Mouse (Mus musculus) intestine, embryonic 15.5 days (tissue): ENCODE measurements around the gene Cpne5. TPM values are rescaled to one million over a fixed set of nuclear protein-coding genes. Genes with fewer than 3 reads are reported as not detected.
"Not testable (repeated sequence)": the region's sequence is repeated elsewhere in the genome, so short reads cannot be mapped to it uniquely, and the experiment has no call there.

Experiments
- ATAC-seq: fragments of 200-750 bp; cut with Nextera tagmentation; 2 replicates; pipeline ENCODE4 v1.8.0; 2017; ENCODE audit warnings: moderate TSS enrichment, moderate library complexity
- H3K27ac ChIP-seq: fragments of 300-500 bp; sonication (generic); 2 replicates; pipeline ENCODE4 v1.5.1; 2015; ENCODE audit warnings: mild to moderate bottlenecking, inconsistent platforms
- H3K27me3 ChIP-seq: fragments of 300-500 bp; sonication (generic); replicated peaks from 2 replicates; pipeline ENCODE4 v1.6.1; 2015; ENCODE audit warnings: inconsistent platforms
- H3K36me3 ChIP-seq: fragments of 300-500 bp; sonication (generic); 2 replicates; pipeline ENCODE4 v1.6.1; 2015; ENCODE audit warnings: inconsistent platforms
- H3K4me1 ChIP-seq: fragments of 300-500 bp; sonication (generic); replicated peaks from 2 replicates; pipeline ENCODE4 v1.6.1; 2015; ENCODE audit warnings: inconsistent platforms
- H3K4me2 ChIP-seq: fragments of 300-500 bp; sonication (generic); replicated peaks from 2 replicates; pipeline ENCODE4 v1.6.1; 2015; ENCODE audit warnings: mild to moderate bottlenecking, inconsistent platforms
- H3K4me3 ChIP-seq: fragments of 300-500 bp; sonication (generic); replicated peaks from 2 replicates; pipeline ENCODE4 v1.5.1; 2015; ENCODE audit warnings: inconsistent platforms
- H3K9ac ChIP-seq: fragments of 300-500 bp; sonication (generic); 2 replicates; pipeline ENCODE4 v1.6.1; 2015; ENCODE audit warnings: inconsistent platforms
- H3K9me3 ChIP-seq: fragments of 300-500 bp; sonication (generic); 2 replicates; pipeline ENCODE4 v1.6.1; 2016; ENCODE audit warnings: inconsistent platforms
- WGBS: fragments of 180-500 bp; shearing (Covaris S2); methylation state at CpG from one replicate; pipeline ENCODE4 v1.1.7; 2015; 5-methylcytosine and 5-hydroxymethylcytosine counted together
- polyA plus RNA-seq: library from polyadenylated mRNA; unstranded; fragments of >200 nt; fragmentation: Nextera tagmentation; extraction: Ambion mirVana; gene quantifications from 2 replicates; pipeline ENCODE4 v1.2.1, GENCODE M21; 2015

Cpne5 gene
- 7.5 and 8.3 TPM in 2 replicates for polyA plus RNA-seq

DNA sequence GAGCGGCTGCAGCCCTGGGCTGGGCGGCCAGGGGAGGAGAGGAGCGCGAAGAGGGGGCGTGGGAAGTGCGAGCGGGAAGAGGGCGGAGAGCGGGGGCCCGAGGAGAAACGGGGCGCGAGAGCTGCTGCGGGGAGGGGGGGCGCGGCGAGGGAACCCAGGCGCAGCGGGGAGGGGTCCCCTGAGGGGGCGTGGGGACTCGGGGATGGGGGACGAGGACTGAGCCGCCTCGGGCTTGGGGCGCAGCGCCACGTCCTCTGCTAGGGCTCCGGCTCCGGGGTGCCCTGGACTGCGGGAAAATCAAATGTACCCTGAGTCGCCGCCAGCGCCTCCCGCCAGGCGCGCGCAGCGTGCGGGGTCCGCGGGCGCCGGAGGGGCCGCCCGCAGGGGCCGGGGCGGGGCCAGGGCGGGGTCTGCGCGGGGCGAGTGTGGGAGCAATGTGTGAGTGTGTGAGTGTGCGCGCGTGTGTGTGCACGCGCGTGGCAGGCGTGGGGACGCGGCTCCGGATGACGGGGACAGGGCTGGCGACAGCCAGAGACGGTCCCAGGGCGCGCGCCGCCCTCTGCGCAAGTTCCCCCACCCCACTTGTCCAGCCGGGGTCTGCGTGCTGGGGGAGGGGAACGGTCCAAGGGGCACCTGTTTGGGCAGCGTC is at the start of gene Cpne5:
TSS of gene Cpne5 (minus strand) at position 396 of the 649 bp plus-strand sequence.
- no peaks in the 10 kb centered on the region for H3K9me3 ChIP-seq
- peaks cover 28% of the 10 kb centered on the region for H3K4me1 ChIP-seq
- no peak within 1 kb of the TSS for H3K27ac ChIP-seq
- H3K4me2 ChIP-seq, result peak within 1 kb of the TSS; percentile 92
- WGBS, result under 1% methylated on average over 58 of the region's 73 CpGs
- H3K36me3 ChIP-seq, result no peaks in the 10 kb centered on the region
- H3K4me3 ChIP-seq, result peak within 1 kb of the TSS; percentile 58
- peaks cover 25% of the 10 kb centered on the region for H3K27me3 ChIP-seq
- H3K9ac ChIP-seq, result peak within 1 kb of the TSS; percentile 48
- ATAC-seq, result peak; percentile 78

DNA sequence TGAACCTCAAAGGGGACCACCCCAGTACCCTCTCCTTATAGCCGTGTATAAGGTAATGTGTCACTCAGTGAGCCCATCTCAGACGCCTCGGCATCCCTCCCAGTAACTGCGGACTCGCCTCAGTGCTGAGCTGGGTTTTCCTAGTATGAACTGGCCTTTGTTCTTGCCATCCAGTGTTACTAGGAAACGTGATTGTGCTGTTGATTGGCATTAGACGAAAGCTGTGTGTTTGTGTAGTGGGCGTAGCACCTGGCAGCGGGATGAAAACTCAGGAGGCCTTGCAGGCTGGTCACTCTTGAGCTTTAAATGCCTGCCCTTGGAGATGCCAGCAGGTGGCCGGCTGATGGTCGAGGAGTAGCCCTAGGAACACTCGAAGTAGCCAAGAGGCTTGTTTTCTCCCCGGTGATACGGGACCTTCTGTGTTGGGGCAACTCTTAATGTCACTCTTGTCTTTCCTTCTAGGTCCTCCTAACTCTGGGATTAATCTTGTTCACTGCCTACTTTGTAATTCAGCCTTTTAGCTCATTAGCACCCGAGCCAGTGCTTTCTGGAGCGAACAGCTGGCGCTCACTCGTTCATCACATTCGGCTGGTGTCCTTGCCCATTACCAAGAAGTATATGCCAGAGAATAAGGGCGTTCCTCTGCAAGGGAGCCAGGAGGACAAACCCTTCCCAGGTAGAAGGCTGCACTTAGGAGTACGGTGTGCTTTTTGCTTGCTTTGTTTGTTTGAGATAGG is 44.4 kb upstream of the Cpne5 start:
- no peak overlapping the region for H3K4me3 ChIP-seq
- H3K4me1 ChIP-seq, result no peaks in the 10 kb centered on the region
- 71% methylated on average over 21 of the region's 21 CpGs for WGBS
- no peaks in the 10 kb centered on the region for H3K27me3 ChIP-seq
- no peak overlapping the region for H3K9ac ChIP-seq
- H3K36me3 ChIP-seq, result peaks cover 3% of the 10 kb centered on the region; the same call in 1 of the 2 replicates
- peak; percentile 25; the same call in 1 of the 2 replicates for ATAC-seq
- H3K4me2 ChIP-seq, result no peak overlapping the region
- H3K9me3 ChIP-seq, result no peaks in the 10 kb centered on the region
- H3K27ac ChIP-seq, result no peak overlapping the region

DNA sequence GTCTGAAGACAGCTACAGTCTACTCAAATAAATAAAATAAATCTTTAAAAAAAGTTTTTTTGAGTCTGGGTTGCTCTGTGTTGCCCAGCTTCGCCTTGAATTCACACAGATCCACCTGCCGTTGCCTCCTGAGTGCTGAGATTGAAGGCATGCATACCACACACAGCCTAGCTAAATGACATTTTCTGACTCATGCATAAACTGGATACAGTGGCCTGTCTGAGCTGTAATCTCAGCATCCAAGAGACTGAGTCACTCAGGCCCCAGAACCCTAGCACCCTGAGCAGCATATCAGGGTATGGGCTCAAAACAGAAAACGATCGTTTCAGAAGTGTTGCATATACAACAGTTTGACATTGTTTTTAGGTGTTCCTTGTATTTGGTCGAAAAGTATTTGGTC is 43.6 kb upstream of the Cpne5 start:
- Histone ChIP-seq H3K9ac (no peak overlapping the region), H3K36me3 (peaks cover 3% of the 10 kb centered on the region; the same call in 1 of the 2 replicates), H3K4me1 (no peaks in the 10 kb centered on the region), H3K9me3 (no peaks in the 10 kb centered on the region), H3K27me3 (no peaks in the 10 kb centered on the region), H3K27ac (no peak overlapping the region), H3K4me3 (no peak overlapping the region), H3K4me2 (no peak overlapping the region)
- ATAC-seq, result no peak
- 92% methylated on average over 5 of the region's 5 CpGs for WGBS

DNA sequence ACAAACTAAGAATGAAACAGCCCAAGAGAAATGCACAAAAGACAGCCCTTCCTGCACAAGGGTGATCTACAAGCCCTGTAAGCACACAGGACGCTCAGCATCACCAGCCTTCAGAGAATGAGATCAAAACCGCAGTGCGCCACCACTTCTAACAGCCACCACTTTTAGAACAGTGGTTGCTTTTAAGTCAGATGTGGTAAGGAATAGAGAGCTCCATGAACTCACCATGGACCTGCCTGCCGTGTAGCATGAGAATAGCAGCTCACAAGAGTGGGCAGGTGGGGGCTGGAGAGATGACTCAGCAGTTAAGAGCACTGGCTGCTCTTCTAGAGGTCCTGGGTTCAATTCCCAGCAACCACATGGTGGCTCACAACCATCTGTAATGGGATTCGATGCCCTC is 42.5 kb upstream of the Cpne5 start:
- Histone ChIP-seq H3K9me3 (no peaks in the 10 kb centered on the region), H3K4me1 (no peaks in the 10 kb centered on the region), H3K4me3 (no peak overlapping the region), H3K4me2 (no peak overlapping the region), H3K36me3 (peaks cover 3% of the 10 kb centered on the region; the same call in 1 of the 2 replicates), H3K9ac (no peak overlapping the region), H3K27ac (no peak overlapping the region), H3K27me3 (no peaks in the 10 kb centered on the region)
- 94% methylated on average over 5 of the region's 5 CpGs for WGBS
- no peak for ATAC-seq

GRCm38 (mm10) chr17:29273889-29274288 is 35.9 kb upstream of the Cpne5 start:
- Histone ChIP-seq H3K27me3 (no peaks in the 10 kb centered on the region), H3K4me1 (0 out of 2 replicates have a peak, but pooled peaks cover 7% of the 10 kb centered on the region), H3K36me3 (no peaks in the 10 kb centered on the region), H3K27ac (no peak overlapping the region), H3K9me3 (no peaks in the 10 kb centered on the region), H3K9ac (no peak overlapping the region), H3K4me2 (no peak overlapping the region), H3K4me3 (no peak overlapping the region)
- WGBS, result 70% methylated on average over 11 of the region's 11 CpGs
- ATAC-seq, result no peak

DNA sequence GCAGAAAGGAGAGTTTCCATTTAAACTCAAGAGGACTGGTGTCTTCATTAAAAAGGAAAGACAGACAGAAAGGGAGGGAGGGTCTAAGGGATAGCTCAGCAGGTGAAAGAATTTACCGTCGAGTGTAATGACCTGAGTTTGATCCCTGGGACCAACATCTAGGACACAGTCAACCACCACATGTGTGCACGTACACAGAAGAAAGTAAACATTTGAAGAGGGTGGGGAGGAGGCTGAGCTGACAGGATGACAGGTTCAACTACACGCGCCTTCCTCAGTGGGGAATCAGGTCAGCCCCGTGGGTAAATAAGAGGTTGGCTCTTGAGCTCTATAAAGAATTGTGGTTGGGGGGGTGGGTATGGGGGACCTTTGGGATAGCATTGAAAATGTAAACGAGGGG is 35.2 kb upstream of the Cpne5 start:
- Histone ChIP-seq H3K27me3 (no peaks in the 10 kb centered on the region), H3K9ac (no peak overlapping the region), H3K36me3 (no peaks in the 10 kb centered on the region), H3K4me1 (0 out of 2 replicates have a peak, but pooled peaks cover 7% of the 10 kb centered on the region), H3K4me2 (no peak overlapping the region), H3K27ac (no peak overlapping the region), H3K9me3 (no peaks in the 10 kb centered on the region), H3K4me3 (no peak overlapping the region)
- 69% methylated on average over 7 of the region's 7 CpGs for WGBS
- ATAC-seq, result no peak

DNA sequence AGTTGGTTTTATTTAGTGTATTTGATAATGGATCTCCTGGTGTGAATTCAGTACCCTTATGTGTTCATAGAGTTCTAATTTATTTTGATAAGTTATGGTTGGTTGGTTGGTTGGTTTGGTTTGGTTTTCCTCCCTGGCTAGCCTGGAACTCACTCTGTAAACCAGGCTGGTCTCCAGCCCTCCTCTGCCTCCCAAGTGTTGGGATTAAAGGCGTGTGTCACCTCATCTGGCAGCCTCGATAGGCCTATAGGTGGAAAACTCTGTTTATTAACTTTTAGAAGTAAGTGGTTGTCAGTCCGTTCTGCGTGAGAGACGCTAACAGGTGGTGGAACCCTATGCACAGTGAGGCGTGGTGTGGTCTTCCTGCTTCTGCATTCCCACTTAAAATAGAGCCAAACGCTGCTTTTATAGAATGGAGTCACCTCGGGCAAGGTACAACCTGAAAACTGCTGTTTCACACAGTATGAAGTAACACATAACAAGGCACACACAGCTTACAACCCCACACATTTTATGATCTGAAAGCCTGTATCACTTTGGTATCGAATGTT is 32.3 kb upstream of the Cpne5 start:
- 0 out of 2 replicates have a peak, but pooled peaks cover 7% of the 10 kb centered on the region for H3K4me1 ChIP-seq
- H3K9ac ChIP-seq, result no peak overlapping the region
- no peaks in the 10 kb centered on the region for H3K27me3 ChIP-seq
- peak overlapping the region; percentile 60 for H3K4me2 ChIP-seq
- WGBS, result 91% methylated on average over 9 of the region's 9 CpGs
- no peaks in the 10 kb centered on the region for H3K36me3 ChIP-seq
- H3K4me3 ChIP-seq, result no peak overlapping the region
- no peaks in the 10 kb centered on the region for H3K9me3 ChIP-seq
- no peak for ATAC-seq
- no peak overlapping the region for H3K27ac ChIP-seq

DNA sequence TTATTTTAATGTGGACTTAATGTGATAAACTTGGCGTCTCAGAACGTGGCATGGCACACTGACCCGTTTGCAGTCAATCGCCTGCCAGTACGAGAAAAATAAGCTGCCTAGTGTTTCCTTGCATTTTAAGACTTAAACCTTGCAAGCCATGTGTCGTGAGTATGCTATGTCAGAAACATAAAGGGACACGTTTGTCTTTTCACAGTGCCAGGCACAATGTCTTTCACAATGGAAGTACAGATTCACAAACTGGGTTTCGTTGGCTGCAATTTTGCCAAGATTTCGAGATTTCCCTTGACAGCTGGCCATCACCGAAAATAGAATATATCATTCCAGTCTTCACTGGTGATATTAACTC is 31.4 kb upstream of the Cpne5 start:
- H3K4me3 ChIP-seq, result peak overlapping the region; percentile 82
- H3K4me2 ChIP-seq, result peak overlapping the region; percentile 60
- no peak for ATAC-seq
- peak overlapping the region; percentile 94 for H3K27ac ChIP-seq
- H3K9ac ChIP-seq, result peak overlapping the region; percentile 92
- no peaks in the 10 kb centered on the region for H3K36me3 ChIP-seq
- 16% methylated on average over 10 of the region's 10 CpGs for WGBS
- no peaks in the 10 kb centered on the region for H3K9me3 ChIP-seq
- no peaks in the 10 kb centered on the region for H3K27me3 ChIP-seq
- H3K4me1 ChIP-seq, result peaks cover 10% of the 10 kb centered on the region

DNA sequence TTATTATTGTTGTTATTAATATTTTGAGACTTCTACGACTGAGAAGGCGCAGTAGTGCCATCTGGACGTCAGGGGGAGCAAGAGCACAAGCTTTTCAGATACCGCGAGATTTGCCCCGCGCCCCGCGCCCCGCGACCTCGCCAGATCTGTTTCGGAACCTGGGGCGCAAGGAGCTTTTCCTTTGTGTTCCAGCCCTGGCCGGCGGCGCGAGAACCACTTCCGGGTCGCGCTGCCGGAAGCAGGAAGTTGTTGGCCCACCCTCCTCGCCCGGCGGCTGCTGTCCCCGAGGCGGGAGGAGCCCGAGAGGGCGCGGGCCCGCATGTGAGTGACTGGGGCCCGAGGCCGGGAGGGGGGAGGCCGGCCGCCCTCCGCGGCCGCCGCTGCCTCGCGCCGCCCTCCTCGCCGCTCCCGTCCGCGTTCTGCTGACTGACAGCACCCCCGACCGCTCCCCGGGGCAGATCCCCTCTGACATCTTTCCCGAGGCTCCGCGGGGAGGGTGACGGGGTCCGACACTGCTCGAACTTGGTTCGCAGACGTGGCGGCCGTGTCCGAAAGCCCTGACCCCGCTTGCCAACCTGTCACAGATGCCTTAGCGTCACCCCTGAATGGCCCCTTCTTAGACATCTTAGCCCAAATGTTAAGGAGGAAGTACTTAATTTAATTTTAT is 30.8 kb upstream of the Cpne5 start, which contains the start of gene BC004004:
TSS of gene BC004004 (plus strand) at position 107 of the 667 bp plus-strand sequence.
- Histone ChIP-seq H3K4me3 (peak within 1 kb of the TSS; percentile 82), H3K4me1 (peaks cover 9% of the 10 kb centered on the region), H3K4me2 (peak within 1 kb of the TSS; percentile 60), H3K36me3 (no peaks in the 10 kb centered on the region), H3K27me3 (no peaks in the 10 kb centered on the region), H3K9me3 (no peaks in the 10 kb centered on the region), H3K9ac (peak within 1 kb of the TSS; percentile 92), H3K27ac (peak within 1 kb of the TSS; percentile 94)
- peak; percentile 92 for ATAC-seq
- 0% methylated on average over 63 of the region's 63 CpGs for WGBS

GRCm38 (mm10) chr17:29267931-29268681 is 30.1 kb upstream of the Cpne5 start:
- Histone ChIP-seq H3K4me1 (peaks cover 8% of the 10 kb centered on the region), H3K4me3 (peak overlapping the region; percentile 82), H3K4me2 (peak overlapping the region; percentile 60), H3K27ac (peak overlapping the region; percentile 59), H3K9ac (peak overlapping the region; percentile 92; the same call in 1 of the 2 replicates), H3K9me3 (no peaks in the 10 kb centered on the region), H3K36me3 (no peaks in the 10 kb centered on the region), H3K27me3 (no peaks in the 10 kb centered on the region)
- 49% methylated on average over 6 of the region's 6 CpGs for WGBS
- ATAC-seq, result peak; percentile 56

GRCm38 (mm10) chr17:29267040-29267439 is 29.1 kb upstream of the Cpne5 start:
- not testable (repeated sequence) for H3K27me3 ChIP-seq, H3K9me3 ChIP-seq, ATAC-seq, H3K9ac ChIP-seq, H3K4me2 ChIP-seq, H3K36me3 ChIP-seq, H3K27ac ChIP-seq, H3K4me3 ChIP-seq
- WGBS, result 86% methylated on average over 2 of the region's 2 CpGs
- H3K4me1 ChIP-seq, result peaks cover 15% of the 10 kb centered on the region
